In the genomic region with DNA sequence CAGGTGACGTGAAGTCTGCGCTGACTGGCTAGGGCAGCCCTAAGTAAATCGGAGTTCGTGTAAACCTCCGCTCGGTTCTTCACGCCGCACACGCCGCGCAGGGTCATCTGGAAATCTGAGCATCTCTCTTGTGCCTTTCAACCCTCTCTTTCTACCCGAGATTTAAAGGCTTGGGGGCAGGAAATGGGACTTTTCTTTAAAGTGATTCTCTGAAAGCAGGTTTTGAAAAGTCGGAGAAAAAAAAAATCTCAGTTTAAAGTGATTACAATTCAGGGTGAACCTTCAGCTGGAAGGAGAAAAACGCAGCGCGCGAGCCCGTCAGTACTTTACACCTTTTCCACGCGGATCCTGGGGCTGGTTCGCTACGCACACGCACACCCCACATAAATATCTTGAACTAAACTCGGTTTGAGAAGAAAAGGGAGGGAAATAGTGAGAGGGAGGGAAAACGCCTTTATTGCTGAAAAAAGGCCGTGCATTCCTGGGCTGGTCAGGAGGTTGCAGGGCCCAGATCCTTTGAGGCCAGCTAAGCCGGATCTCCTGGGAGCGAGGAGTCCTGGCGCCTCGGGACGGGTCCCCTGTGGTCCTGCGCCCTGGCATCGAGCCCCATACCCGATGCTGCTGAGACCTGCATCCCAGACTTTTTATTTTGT, we compare ENCODE assay signal across 8 mouse cellular contexts. TPM values are rescaled to one million over a fixed set of nuclear protein-coding genes. Genes with fewer than 3 reads are reported as not detected.
A peak's percentile ranks its signal among the peaks of the same experiment; 100 is the strongest.
DNase-seq lines count a peak whose midpoint lies in the region; ATAC-seq and TF ChIP-seq lines count a peak whose summit lies in the region.

No protein-coding gene starts in this region.

- ATAC-seq in intestine, postnatal 0 days, result no peak
- peak; percentile 17; the same call in 1 of the 2 replicates for ATAC-seq in neural tube, embryonic 13.5 days (ENCODE audit: low read depth)

- H3K4me3 ChIP-seq in gastrocnemius, adult 2 months, result peak overlapping the region; percentile 87
- H3K4me3 ChIP-seq in intestine, postnatal 0 days (ENCODE audit: low read depth, low read length), result peak overlapping the region; percentile 76
- H3K4me3 ChIP-seq in liver, adult 2 months (ENCODE audit: insufficient read depth, low read depth, low read length), result peak overlapping the region; percentile 43
- peak overlapping the region; percentile 90 for H3K4me3 ChIP-seq in neural tube, embryonic 13.5 days

- 0 out of 2 replicates have a peak overlapping the region, but pooled peaks have one; percentile 54 for H3K9ac ChIP-seq in intestine, postnatal 0 days (ENCODE audit: low read depth, low read length)
- no peak overlapping the region for H3K9ac ChIP-seq in liver, adult 2 months (ENCODE audit: low read depth, low read length)
- H3K9ac ChIP-seq in neural tube, embryonic 13.5 days, result peak overlapping the region; percentile 94

- H3K79me2 ChIP-seq in liver, adult 2 months (ENCODE audit: control insufficient read depth, insufficient read depth, low read length), result no peaks in the 10 kb centered on the region

- H3K9me3 ChIP-seq in intestine, postnatal 0 days (ENCODE audit: control insufficient read depth), result no peaks in the 10 kb centered on the region
- no peaks in the 10 kb centered on the region for H3K9me3 ChIP-seq in neural tube, embryonic 13.5 days

- H3K4me1 ChIP-seq in intestine, postnatal 0 days (replicated peaks; ENCODE audit: control insufficient read depth, insufficient read depth, low read length), result no peaks in the 10 kb centered on the region
- peaks cover 3% of the 10 kb centered on the region; the same call in 1 of the 2 replicates for H3K4me1 ChIP-seq in liver, adult 2 months (ENCODE audit: control insufficient read depth, insufficient read depth, low read length)
- H3K4me1 ChIP-seq in neural tube, embryonic 13.5 days (replicated peaks), result peaks cover 9% of the 10 kb centered on the region

- H3K27ac ChIP-seq in gastrocnemius, adult 2 months, result peak overlapping the region; percentile 41
- no peak overlapping the region for H3K27ac ChIP-seq in intestine, postnatal 0 days (ENCODE audit: low read depth, low read length)
- H3K27ac ChIP-seq in liver, adult 2 months (replicated peaks; ENCODE audit: insufficient read depth, low read depth, low read length), result no peak overlapping the region
- peak overlapping the region; percentile 94 for H3K27ac ChIP-seq in neural tube, embryonic 13.5 days (replicated peaks)

- intact Hi-C loops in gastrocnemius, adult 2 months (cut with DNase I), result loop anchor here (5.0 kb wide), 1 partner anchor 584 kb away; no protein-coding TSS in a partner anchor

- peaks cover 34% of the 10 kb centered on the region for H3K27me3 ChIP-seq in intestine, postnatal 0 days (replicated peaks; ENCODE audit: control insufficient read depth, insufficient read depth, low read length)
- H3K27me3 ChIP-seq in liver, adult 2 months (ENCODE audit: control insufficient read depth, insufficient read depth, low read length), result peaks cover 16% of the 10 kb centered on the region
- no peaks in the 10 kb centered on the region for H3K27me3 ChIP-seq in neural tube, embryonic 13.5 days

- 0% methylated on average over 34 of the region's 34 CpGs for WGBS in intestine, postnatal 0 days
- under 1% methylated on average over 34 of the region's 34 CpGs for WGBS in liver, adult 2 months
- WGBS in neural tube, embryonic 13.5 days, result under 1% methylated on average over 34 of the region's 34 CpGs

- TF ChIP-seq POLR2A in liver, adult 2 months (IDR thresholded peaks at IDR 0.05; ENCODE audit: extremely low read depth, insufficient read depth, low read length), result no peak

- TF ChIP-seq CTCF in gastrocnemius, adult 2 months (IDR thresholded peaks at IDR 0.05), result no peak
- no peak for TF ChIP-seq CTCF in intestine, postnatal 0 days (IDR thresholded peaks at IDR 0.05; ENCODE audit: low read depth)
- no peak for TF ChIP-seq CTCF in liver, adult 2 months (IDR thresholded peaks at IDR 0.05; ENCODE audit: low read depth, low read length)

- no peaks in the 10 kb centered on the region for H3K36me3 ChIP-seq in intestine, postnatal 0 days (ENCODE audit: control insufficient read depth, insufficient read depth)
- no peaks in the 10 kb centered on the region for H3K36me3 ChIP-seq in liver, adult 2 months (ENCODE audit: control insufficient read depth, insufficient read depth, low read length)
- no peaks in the 10 kb centered on the region for H3K36me3 ChIP-seq in neural tube, embryonic 13.5 days

- peak overlapping the region; percentile 98 for H3K4me2 ChIP-seq in intestine, postnatal 0 days (replicated peaks; ENCODE audit: low read depth)
- H3K4me2 ChIP-seq in neural tube, embryonic 13.5 days, result peak overlapping the region; percentile 97

- peak; percentile 33 to 42 for DNase-seq in left cerebral cortex, adult 18-20 months (ENCODE audit: low spot score in 2 of 2)
- no peak for DNase-seq in left cerebral cortex, adult 11 months (ENCODE audit: low spot score)
- DNase-seq in cerebellum, adult 9-11 months, result peak; percentile 24
- peak; percentile 38 for DNase-seq in gastrocnemius, adult 2 months
- peak; percentile 7 for DNase-seq in liver, adult 2 months (ENCODE audit: extremely low read depth, low read depth, low spot score)
- no peak for DNase-seq in yolk sac, embryonic 10.5 days (ENCODE audit: low spot score)

RNA-seq across cellular contexts. Expression of a gene that starts 2.5 kb away (rescaled TPM):
- total RNA-seq in left cerebral cortex, adult 18-20 months (2021), result 10 to 100 TPM; 34.1 to 42.3 TPM
- total RNA-seq in gastrocnemius, adult 2 months (2021), result under 1 TPM; 0.13 to 0.86 TPM
- polyA plus RNA-seq in intestine, postnatal 0 days (2015; fragmentation: Nextera tagmentation; extraction: Ambion mirVana), result 8.6 and 10.5 TPM in 2 replicates
- 2.1 and 2.3 TPM in 2 replicates for total RNA-seq in liver, adult 2 months (2014; rRNA removed)
- polyA plus RNA-seq in liver, adult 2 months (2012; rRNA removed), result 0.94 and 1.4 TPM in 2 replicates
- 59.0 and 62.6 TPM in 2 replicates for polyA plus RNA-seq in neural tube, embryonic 13.5 days (2015; fragmentation: Nextera tagmentation; extraction: Ambion mirVana)

Comparison
In these comparisons a context has a peak if more than half of its experiments do, and no peak if none do; other contexts are left out.
1. DNase-seq: peak in left cerebral cortex, adult 18-20 months (2 of 2), cerebellum, adult 9-11 months (single experiment), gastrocnemius, adult 2 months (single experiment) and liver, adult 2 months (single experiment); none in left cerebral cortex, adult 11 months (single experiment) and yolk sac, embryonic 10.5 days (single experiment).
2. H3K27ac ChIP-seq: peak in gastrocnemius, adult 2 months (single experiment) and neural tube, embryonic 13.5 days (single experiment); none in intestine, postnatal 0 days (single experiment) and liver, adult 2 months (single experiment).
3. RNA of a gene that starts 2.5 kb away (total RNA-seq): 34.1 to 42.3 TPM in left cerebral cortex, adult 18-20 months; 2.1 to 2.3 TPM in liver, adult 2 months and 0.13 to 0.86 TPM in gastrocnemius, adult 2 months; every median in the first group is over 10 times any median in the second.
4. Peak in every context shown above with its lines, with median percentiles within 50 percentile points of each other: H3K4me3 ChIP-seq.